Mouse (Mus musculus) erythroblast, embryonic 14.5 days (primary cell): ENCODE data around the gene Gucd1.

ENCODE experiments used
- GATA1 ChIP-seq: IDR thresholded peaks from 2 replicates; pipeline ENCODE4 v1.6.1; 2012; ENCODE audit warnings: low read length, inconsistent platforms, mixed read lengths
- TAL1 ChIP-seq: IDR thresholded peaks from 3 replicates; pipeline ENCODE4 v1.6.1; 2012; ENCODE audit warnings: low read length, inconsistent platforms, mixed read lengths

DNA sequence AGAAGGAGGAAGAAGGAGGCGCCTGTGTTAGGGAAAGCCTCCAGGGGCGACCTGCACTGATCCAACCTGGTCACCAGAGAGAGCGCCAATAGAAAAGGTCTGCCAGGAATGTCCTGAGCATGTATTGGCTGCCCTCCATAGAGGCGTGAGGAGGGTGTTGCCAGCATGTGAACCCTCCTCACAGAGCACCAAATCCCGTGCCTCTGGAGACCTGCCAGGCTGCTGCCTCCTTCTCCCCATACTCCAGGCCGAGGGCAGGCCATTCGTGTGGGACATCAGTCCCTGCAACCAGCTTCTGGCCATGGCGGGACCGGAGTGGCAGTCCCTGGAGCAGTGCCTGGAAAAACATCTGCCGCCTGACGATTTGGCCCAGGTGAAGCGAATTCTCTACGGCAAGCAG lies 111.0 kb downstream of the Gucd1 start:
- TF ChIP-seq GATA1 (no peak), TAL1 (no peak)
